Mouse (Mus musculus): ENCODE measurements at regions not wholly inside any gene's neighbourhood (a gene's known extent, or its start where the extent isn't known, plus 50 kb on each side); places are given as distances from the start of the nearest gene placed in this dataset.

GRCm38 (mm10) chr13:44618368-44618767 lies 110.9 kb upstream of the Jarid2 start:
- Histone ChIP-seq H3K4me3 (ENCODE audit: inconsistent target) (no peak overlapping the region), H3K36me3 (ENCODE audit: inconsistent target) (no peaks in the 10 kb centered on the region), H3K79me2 (ENCODE audit: inconsistent target) (no peaks in the 10 kb centered on the region), H3K27ac (no peak overlapping the region)
- 85% methylated on average over 3 of the region's 3 CpGs for WGBS (ENCODE audit: missing documents)

GRCm38 (mm10) chr13:44622661-44623355 lies 106.5 kb upstream of the Jarid2 start:
- H3K27ac ChIP-seq = no peak overlapping the region
- WGBS (ENCODE audit: missing documents) = 93% methylated on average over 12 of the region's 12 CpGs
- H3K36me3 ChIP-seq (ENCODE audit: inconsistent target) = no peaks in the 10 kb centered on the region

GRCm38 (mm10) chr13:44624716-44625115 lies 104.6 kb upstream of the Jarid2 start:
- Histone ChIP-seq H3K4me3 (ENCODE audit: inconsistent target) (no peak overlapping the region), H3K36me3 (ENCODE audit: inconsistent target) (no peaks in the 10 kb centered on the region), H3K79me2 (ENCODE audit: inconsistent target) (no peaks in the 10 kb centered on the region), H3K27ac (no peak overlapping the region)
- 86% methylated on average over 13 of the region's 13 CpGs for WGBS (ENCODE audit: missing documents)

More at GRCm38 (mm10) chr13:44622661-44623355, 106.5 kb upstream of the Jarid2 start:
- Histone ChIP-seq H3K4me3 (ENCODE audit: inconsistent target) (no peak overlapping the region), H3K79me2 (ENCODE audit: inconsistent target) (no peaks in the 10 kb centered on the region)

- no peaks in the 10 kb centered on the region for H3K36me3 ChIP-seq (ENCODE audit: inconsistent target)
- H3K27ac ChIP-seq = no peak overlapping the region
- H3K4me3 ChIP-seq (ENCODE audit: inconsistent target) = no peak overlapping the region
- WGBS (ENCODE audit: missing documents) = 60% methylated on average over 7 of the region's 7 CpGs
- H3K79me2 ChIP-seq (ENCODE audit: inconsistent target) = no peaks in the 10 kb centered on the region
Measured at GRCm38 (mm10) chr13:44625792-44626191, 103.5 kb upstream of the Jarid2 start.

GRCm38 (mm10) chr13:44626806-44627205 lies 102.5 kb upstream of the Jarid2 start:
- Histone ChIP-seq H3K27ac (no peak overlapping the region), H3K4me3 (ENCODE audit: inconsistent target) (no peak overlapping the region), H3K36me3 (ENCODE audit: inconsistent target) (no peaks in the 10 kb centered on the region), H3K79me2 (ENCODE audit: inconsistent target) (no peaks in the 10 kb centered on the region)
- WGBS (ENCODE audit: missing documents) = 90% methylated on average over 11 of the region's 11 CpGs

- Histone ChIP-seq H3K4me3 (ENCODE audit: inconsistent target) (no peak overlapping the region), H3K27ac (no peak overlapping the region), H3K36me3 (ENCODE audit: inconsistent target) (no peaks in the 10 kb centered on the region), H3K79me2 (ENCODE audit: inconsistent target) (no peaks in the 10 kb centered on the region)
- 71% methylated on average over 6 of the region's 6 CpGs for WGBS (ENCODE audit: missing documents)
Measured at GRCm38 (mm10) chr13:44630061-44630460, 99.2 kb upstream of the Jarid2 start.

- Histone ChIP-seq H3K4me3 (ENCODE audit: inconsistent target) (no peak overlapping the region), H3K27ac (no peak overlapping the region), H3K79me2 (ENCODE audit: inconsistent target) (no peaks in the 10 kb centered on the region), H3K36me3 (ENCODE audit: inconsistent target) (no peaks in the 10 kb centered on the region)
- WGBS (ENCODE audit: missing documents) = 64% methylated on average over 11 of the region's 11 CpGs
Measured at GRCm38 (mm10) chr13:44634616-44635015, 94.7 kb upstream of the Jarid2 start.

- WGBS (ENCODE audit: missing documents) = 30% methylated on average over 11 of the region's 12 CpGs
- no peak overlapping the region for H3K4me3 ChIP-seq (ENCODE audit: inconsistent target)
- no peaks in the 10 kb centered on the region for H3K79me2 ChIP-seq (ENCODE audit: inconsistent target)
- no peaks in the 10 kb centered on the region for H3K36me3 ChIP-seq (ENCODE audit: inconsistent target)
- H3K27ac ChIP-seq = no peak overlapping the region
Measured at GRCm38 (mm10) chr13:44635221-44636007, 93.9 kb upstream of the Jarid2 start.

- WGBS (ENCODE audit: missing documents) = 91% methylated on average over 2 of the region's 2 CpGs
- Histone ChIP-seq H3K27ac (no peak overlapping the region), H3K79me2 (ENCODE audit: inconsistent target) (no peaks in the 10 kb centered on the region), H3K36me3 (ENCODE audit: inconsistent target) (no peaks in the 10 kb centered on the region), H3K4me3 (ENCODE audit: inconsistent target) (no peak overlapping the region)
Measured at GRCm38 (mm10) chr13:44636008-44636335, 93.3 kb upstream of the Jarid2 start.

- H3K79me2 ChIP-seq (ENCODE audit: inconsistent target) = no peaks in the 10 kb centered on the region
- no peak overlapping the region for H3K4me3 ChIP-seq (ENCODE audit: inconsistent target)
- H3K36me3 ChIP-seq (ENCODE audit: inconsistent target) = no peaks in the 10 kb centered on the region
- WGBS (ENCODE audit: missing documents) = 80% methylated on average over 7 of the region's 7 CpGs
- no peak overlapping the region for H3K27ac ChIP-seq
Measured at GRCm38 (mm10) chr13:44642361-44642760, 86.9 kb upstream of the Jarid2 start.

GRCm38 (mm10) chr13:44650052-44650451 lies 79.2 kb upstream of the Jarid2 start:
- Histone ChIP-seq H3K36me3 (ENCODE audit: inconsistent target) (no peaks in the 10 kb centered on the region), H3K79me2 (ENCODE audit: inconsistent target) (no peaks in the 10 kb centered on the region), H3K4me3 (ENCODE audit: inconsistent target) (no peak overlapping the region), H3K27ac (no peak overlapping the region)
- WGBS (ENCODE audit: missing documents) = 95% methylated on average over 13 of the region's 13 CpGs

GRCm38 (mm10) chr13:44651259-44652238 lies 77.7 kb upstream of the Jarid2 start:
- no peak overlapping the region for H3K4me3 ChIP-seq (ENCODE audit: inconsistent target)
- no peaks in the 10 kb centered on the region for H3K36me3 ChIP-seq (ENCODE audit: inconsistent target)
- no peaks in the 10 kb centered on the region for H3K79me2 ChIP-seq (ENCODE audit: inconsistent target)
- WGBS (ENCODE audit: missing documents) = 89% methylated on average over 21 of the region's 22 CpGs
- H3K27ac ChIP-seq = no peak overlapping the region

GRCm38 (mm10) chr13:44657905-44658414 lies 71.3 kb upstream of the Jarid2 start:
- WGBS (ENCODE audit: missing documents) = 79% methylated on average over 9 of the region's 10 CpGs

GRCm38 (mm10) chr13:44659861-44660260 lies 69.4 kb upstream of the Jarid2 start:
- 44% methylated on average over 6 of the region's 6 CpGs for WGBS (ENCODE audit: missing documents)
- no peak overlapping the region for H3K4me3 ChIP-seq (ENCODE audit: inconsistent target)
- H3K27ac ChIP-seq = no peak overlapping the region
- no peaks in the 10 kb centered on the region for H3K36me3 ChIP-seq (ENCODE audit: inconsistent target)
- no peaks in the 10 kb centered on the region for H3K79me2 ChIP-seq (ENCODE audit: inconsistent target)

More at GRCm38 (mm10) chr13:44657905-44658414, 71.3 kb upstream of the Jarid2 start:
- H3K4me3 ChIP-seq (ENCODE audit: inconsistent target) = no peak overlapping the region
- no peak overlapping the region for H3K27ac ChIP-seq
- H3K36me3 ChIP-seq (ENCODE audit: inconsistent target) = no peaks in the 10 kb centered on the region
- H3K79me2 ChIP-seq (ENCODE audit: inconsistent target) = no peaks in the 10 kb centered on the region

Measured in macrophage (primary cell).